Mouse (Mus musculus) v-Abl transformed pro-B cells (cell line): ENCODE data around the gene Mxi1.

ENCODE experiments used
- in situ Hi-C, 2 experiments: fragments of 400-800 bp; cut with MboI; formaldehyde crosslinking; loops; one replicate each; pipeline ENCODE4 v1.15.1; 2025; ENCODE audit not compliant: unreplicated experiment in 2 of 2

The Mxi1 gene

GRCm38 (mm10) chr19:53320264-53321110, 10.2 kb downstream of the Mxi1 start:
- in situ Hi-C loops = loop anchor here (5.0 to 10.0 kb wide), 2 partner anchors 213 to 216 kb away; no protein-coding TSS in a partner anchor

DNA sequence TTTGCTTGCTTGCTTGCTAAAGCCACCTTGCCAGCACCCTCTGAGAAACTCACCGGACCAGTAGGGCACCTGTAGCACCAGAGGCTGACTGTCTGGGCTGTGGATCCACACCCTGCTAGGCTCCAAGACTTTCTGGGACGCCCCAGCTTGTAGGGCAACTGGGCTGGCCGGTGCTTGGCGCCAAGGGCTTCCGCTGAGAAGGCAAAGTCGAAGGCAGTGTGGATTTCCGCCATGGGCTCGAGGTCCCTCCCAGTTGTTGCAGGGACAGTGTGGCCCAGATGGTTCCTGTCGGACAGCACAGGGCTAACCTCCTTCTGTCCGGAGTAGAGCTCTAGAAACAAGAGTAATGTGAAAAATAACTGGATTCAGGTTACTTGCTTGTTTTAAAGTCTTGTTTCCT, 11.0 kb downstream of the Mxi1 start:
- in situ Hi-C loops = loop anchor here (5.0 to 10.0 kb wide), 2 partner anchors 214 to 216 kb away; no protein-coding TSS in a partner anchor

DNA sequence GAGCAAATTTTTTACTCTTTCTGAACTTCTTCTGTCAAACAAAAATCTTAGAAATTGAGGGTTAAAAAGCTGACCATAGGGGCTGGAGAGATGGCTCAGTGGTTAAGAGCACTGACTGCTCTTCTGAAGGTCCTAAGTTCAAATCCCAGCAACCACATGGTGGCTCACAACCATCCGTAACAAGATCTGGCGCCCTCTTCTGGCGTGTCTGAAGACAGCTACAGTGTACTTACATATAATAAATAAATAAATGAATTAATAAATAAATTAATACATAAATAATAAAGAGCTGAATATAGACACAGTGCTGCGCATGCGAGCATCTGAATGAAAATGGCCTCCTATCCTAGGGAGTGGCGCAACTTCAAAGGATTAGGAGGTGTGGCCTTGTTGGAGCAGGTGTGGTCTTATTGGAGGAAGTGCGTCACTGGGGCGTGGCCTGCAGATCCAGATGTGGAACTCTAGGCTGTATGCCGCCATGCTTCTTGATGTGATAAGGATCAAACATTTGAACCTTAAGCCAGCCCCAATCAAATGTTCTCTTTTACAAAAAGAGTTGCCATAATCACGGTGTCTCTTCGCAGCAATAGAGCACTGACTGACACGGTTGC, 12.2 kb downstream of the Mxi1 start:
- in situ Hi-C loops = loop anchor here (5.0 to 10.0 kb wide), 2 partner anchors 215 to 218 kb away; no protein-coding TSS in a partner anchor

- in situ Hi-C loops = loop anchor here (5.0 to 10.0 kb wide), 3 partner anchors 78 to 220 kb away; no protein-coding TSS in a partner anchor
Observed at GRCm38 (mm10) chr19:53324866-53325265, 14.5 kb downstream of the Mxi1 start.

DNA sequence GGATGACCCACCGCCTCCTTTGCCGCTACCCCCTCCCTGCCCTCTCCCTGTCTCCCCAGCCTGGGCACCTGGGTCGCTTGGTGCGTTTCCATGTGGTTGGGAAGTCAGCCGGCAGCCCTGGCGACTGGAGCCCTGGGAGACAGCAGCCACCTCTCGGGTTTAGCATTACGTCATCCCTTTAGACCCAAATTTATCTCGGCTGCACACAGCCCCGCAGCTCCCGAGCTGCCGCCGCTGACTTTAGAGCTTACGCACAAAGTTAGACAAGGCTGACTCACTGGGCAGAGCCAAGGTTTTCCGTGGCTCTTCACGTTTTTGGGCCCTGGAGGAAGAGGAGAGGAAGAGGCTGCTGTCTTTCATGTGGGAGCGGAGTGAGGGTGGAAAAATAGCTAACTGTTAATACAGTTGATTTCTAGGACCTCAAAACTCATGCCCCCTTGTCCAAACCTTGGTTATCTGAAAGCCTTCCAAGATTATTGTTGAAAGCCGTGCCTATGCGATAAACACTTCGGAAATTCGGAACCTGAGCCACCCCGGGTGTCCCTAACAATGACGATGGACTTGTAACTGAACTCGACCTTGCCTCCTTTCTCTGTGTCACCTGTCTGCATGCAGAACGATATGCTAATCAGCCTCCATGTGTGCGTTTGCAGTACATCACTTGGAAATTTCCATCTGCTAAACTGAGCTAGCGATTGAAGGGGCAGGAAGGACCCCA, 15.4 kb downstream of the Mxi1 start:
- in situ Hi-C loops = loop anchor here (5.0 to 10.0 kb wide), 2 partner anchors 78 to 221 kb away; no protein-coding TSS in a partner anchor

DNA sequence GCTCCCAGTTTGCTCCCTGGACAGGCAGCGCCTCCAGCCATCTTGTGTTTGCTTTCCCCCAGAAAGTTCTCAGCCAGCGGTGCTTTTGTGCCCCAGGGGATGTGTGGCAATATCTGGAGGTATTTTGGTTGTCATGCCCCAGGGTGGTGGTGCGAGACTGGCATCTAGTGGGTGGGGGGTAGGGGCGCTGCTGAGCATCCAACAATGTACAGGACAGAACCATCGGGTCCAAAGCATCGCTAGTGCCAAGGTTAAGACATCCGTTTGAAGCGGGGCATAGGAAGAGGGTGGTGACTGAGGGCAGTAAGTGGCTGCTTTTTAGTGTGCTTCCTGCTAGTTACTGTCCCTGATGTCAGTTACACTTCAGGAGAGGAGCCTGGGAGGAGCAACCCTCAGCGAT, 17.8 kb downstream of the Mxi1 start:
- in situ Hi-C loops = loop anchor here (5.0 to 10.0 kb wide), 2 partner anchors 81 to 223 kb away; no protein-coding TSS in a partner anchor

GRCm38 (mm10) chr19:53329221-53329991, 19.1 kb downstream of the Mxi1 start:
- in situ Hi-C loops = loop anchor here (5.0 to 10.0 kb wide), 2 partner anchors 82 to 225 kb away; no protein-coding TSS in a partner anchor

GRCm38 (mm10) chr19:53329992-53330381, 19.7 kb downstream of the Mxi1 start:
- in situ Hi-C loops = loop anchor here (5.0 to 10.0 kb wide), 2 partner anchors 83 to 225 kb away; no protein-coding TSS in a partner anchor

- in situ Hi-C loops = no loop called here
Observed at GRCm38 (mm10) chr19:53331882-53332500, 21.7 kb downstream of the Mxi1 start.

GRCm38 (mm10) chr19:53333730-53334129, 23.4 kb downstream of the Mxi1 start:
- in situ Hi-C loops = no loop called here

- in situ Hi-C loops = no loop called here
Observed at GRCm38 (mm10) chr19:53335241-53335640, 24.9 kb downstream of the Mxi1 start.

GRCm38 (mm10) chr19:53340423-53340822, 30.1 kb downstream of the Mxi1 start:
- in situ Hi-C loops = no loop called here

DNA sequence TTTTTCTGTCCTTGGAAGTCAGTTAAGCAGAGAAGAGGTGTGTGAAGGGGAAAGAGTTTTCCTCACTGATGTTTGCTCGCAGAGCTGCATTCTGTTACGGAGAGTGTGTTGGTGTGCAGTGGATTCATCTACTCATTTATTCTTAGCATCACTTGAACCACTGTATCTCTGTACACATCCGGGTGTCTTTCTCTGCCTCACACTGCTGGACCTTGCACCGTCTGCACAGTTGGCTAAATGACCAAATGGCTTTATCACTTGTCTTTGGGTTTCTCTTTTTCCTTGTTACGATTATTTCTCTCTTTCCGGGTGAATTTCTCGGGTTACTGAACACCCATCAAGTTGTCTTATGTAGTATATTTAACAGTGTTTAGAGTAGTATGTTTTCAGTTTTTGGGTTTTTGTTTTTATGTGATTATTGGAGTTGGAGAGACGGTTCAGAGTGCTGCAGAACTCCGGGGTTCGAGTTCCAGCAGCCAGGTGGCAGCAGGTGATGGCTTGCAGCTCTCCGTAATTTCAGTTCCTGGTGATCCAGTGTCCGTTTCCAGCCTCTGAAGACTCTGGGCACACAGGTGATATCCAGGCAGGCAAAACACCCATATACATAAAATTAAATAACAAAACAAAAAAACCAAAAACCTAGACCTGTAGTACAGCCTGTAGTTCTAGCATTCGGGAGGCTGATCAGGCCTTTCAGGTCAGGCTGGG, 33.0 kb downstream of the Mxi1 start:
- in situ Hi-C loops = no loop called here

- in situ Hi-C loops = no loop called here
Observed at GRCm38 (mm10) chr19:53344062-53344461, 33.7 kb downstream of the Mxi1 start.

- in situ Hi-C loops = no loop called here
Observed at GRCm38 (mm10) chr19:53345766-53346165, 35.4 kb downstream of the Mxi1 start.

DNA sequence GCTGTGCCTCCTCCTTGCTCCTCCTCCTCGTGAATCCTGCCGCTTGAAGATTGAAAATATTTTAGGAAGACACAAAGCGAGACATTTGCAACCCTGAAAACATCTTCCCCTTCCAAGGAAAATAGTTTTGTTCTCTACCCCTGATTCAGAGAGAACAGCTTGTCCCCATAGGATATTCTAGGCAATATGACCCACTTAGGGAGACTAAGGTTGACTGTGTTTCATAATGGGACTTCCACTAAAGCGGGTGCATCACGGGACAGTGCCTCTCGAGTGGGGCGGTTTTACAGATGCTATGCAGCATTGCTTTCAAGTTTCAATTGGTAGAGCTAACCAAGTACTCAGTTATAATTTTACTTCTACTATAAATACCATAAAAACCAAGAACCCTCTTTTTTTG, 43.5 kb downstream of the Mxi1 start:
- in situ Hi-C loops = no loop called here

DNA sequence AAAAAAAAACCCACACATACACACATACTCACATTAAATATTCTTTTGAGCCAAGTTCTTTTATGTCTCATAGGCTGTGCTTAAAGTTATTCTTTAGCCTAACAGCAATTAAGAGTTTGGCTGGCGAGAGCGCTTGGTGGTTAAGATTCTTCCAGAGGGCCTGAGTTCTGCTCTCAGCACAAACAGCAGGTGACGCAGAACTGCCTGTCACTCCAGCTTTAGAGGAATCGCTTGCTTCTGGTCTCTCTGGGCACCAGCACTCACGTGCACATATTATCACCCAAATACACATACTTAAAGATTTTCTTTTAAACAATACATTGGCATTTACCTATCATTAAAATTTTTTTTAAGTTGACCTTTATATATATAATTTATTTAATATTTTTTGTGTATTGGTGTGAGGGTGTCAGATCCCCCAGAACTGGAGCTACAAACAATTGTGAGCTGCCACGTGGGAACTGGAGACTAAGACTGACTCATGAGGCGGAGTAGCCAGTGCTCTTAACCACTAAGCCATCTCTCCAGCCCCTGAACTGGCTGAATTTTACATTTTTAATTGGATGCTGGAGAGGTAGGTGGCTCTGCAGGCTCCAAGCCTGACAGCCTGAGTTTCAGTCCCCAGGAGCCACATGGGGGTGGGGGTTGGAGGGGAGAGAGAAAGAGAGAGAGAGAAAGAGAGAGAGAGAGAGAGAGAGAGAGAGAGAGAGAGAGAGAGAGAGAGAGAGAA, 44.1 kb downstream of the Mxi1 start:
- in situ Hi-C loops = no loop called here

- in situ Hi-C loops = no loop called here
Observed at GRCm38 (mm10) chr19:53355065-53355464, 44.7 kb downstream of the Mxi1 start.
